Mouse (Mus musculus) midbrain, postnatal 0 days (tissue): ENCODE results near the gene Gspt1. TPM values are rescaled to one million over a fixed set of nuclear protein-coding genes. Genes with fewer than 3 reads are reported as not detected.
"Not testable (repeated sequence)": the region's sequence is repeated elsewhere in the genome, so short reads cannot be mapped to it uniquely, and the experiment has no call there.

Experiments
- ATAC-seq: fragments of 200-750 bp; cut with Nextera tagmentation; 2 replicates; pipeline ENCODE4 v1.8.0; 2017; ENCODE audit warnings: moderate number of reproducible peaks, mild to moderate bottlenecking, moderate TSS enrichment, moderate library complexity; ENCODE audit not compliant: low FRiP score
- DNase-seq: peaks from one replicate; pipeline ENCODE4 v3.0.0-alpha.2; 2015; ENCODE audit warnings: low spot score
- H3K27ac ChIP-seq: fragments of 300-500 bp; sonication (generic); 2 replicates; pipeline ENCODE4 v1.5.1; 2014; ENCODE audit warnings: low read depth, mild to moderate bottlenecking, low read length, mixed read lengths
- H3K27me3 ChIP-seq: fragments of 300-500 bp; sonication (generic); 2 replicates; pipeline ENCODE4 v1.6.1; 2014; ENCODE audit warnings: low read length, control low read depth, mixed read lengths; ENCODE audit not compliant: insufficient read depth
- H3K36me3 ChIP-seq: fragments of 300-500 bp; sonication (generic); 2 replicates; pipeline ENCODE4 v1.6.1; 2014; ENCODE audit warnings: low read length, control low read depth, mixed read lengths; ENCODE audit not compliant: insufficient read depth
- H3K4me1 ChIP-seq: fragments of 300-500 bp; sonication (generic); 2 replicates; pipeline ENCODE4 v1.6.1; 2014; ENCODE audit warnings: mild to moderate bottlenecking, control low read depth, antibody characterized with exemption, low read length, mixed read lengths; ENCODE audit not compliant: insufficient read depth
- H3K4me2 ChIP-seq: fragments of 300-500 bp; sonication (generic); 2 replicates; pipeline ENCODE4 v1.6.1; 2014; ENCODE audit warnings: low read depth, mild to moderate bottlenecking, low read length, mixed read lengths; ENCODE audit not compliant: poor library complexity, severe bottlenecking
- H3K4me3 ChIP-seq: fragments of 300-500 bp; sonication (generic); 2 replicates; pipeline ENCODE4 v1.5.1; 2014; ENCODE audit warnings: low read depth, mild to moderate bottlenecking, low read length, moderate library complexity
- H3K9ac ChIP-seq: fragments of 300-500 bp; sonication (generic); replicated peaks from 2 replicates; pipeline ENCODE4 v1.6.1; 2014; ENCODE audit warnings: mild to moderate bottlenecking, low read length, moderate library complexity, mixed read lengths; ENCODE audit not compliant: poor library complexity, severe bottlenecking
- H3K9me3 ChIP-seq: fragments of 300-500 bp; sonication (generic); 2 replicates; pipeline ENCODE4 v1.6.1; 2016; ENCODE audit warnings: low read length, control low read depth
- CTCF ChIP-seq: IDR thresholded peaks from 2 replicates; pipeline ENCODE4 v1.5.1; 2016; ENCODE audit warnings: antibody characterized with exemption, mild to moderate bottlenecking
- WGBS: fragments of 180-500 bp; shearing (Covaris S2); extraction: QIAGEN DNeasy Blood & Tissue Kit; methylation state at CpG from one replicate; pipeline ENCODE4 v1.1.7; 2014; 5-methylcytosine and 5-hydroxymethylcytosine counted together
- polyA plus RNA-seq: library from polyadenylated mRNA; unstranded; fragments of >200 nt; fragmentation: Nextera tagmentation; extraction: Ambion mirVana; gene quantifications from 2 replicates; pipeline ENCODE4 v1.2.1, GENCODE M21; 2015
- total RNA-seq: library from RNA; depleted of rRNA; stranded (reverse); fragments of >200 nt; gene quantifications from 2 replicates; pipeline ENCODE4 v1.2.3, GENCODE M21; 2014; rRNA removed

The Gspt1 gene
- total RNA-seq = 60.9 and 74.1 TPM in 2 replicates
- polyA plus RNA-seq = 36.4 and 39.0 TPM in 2 replicates

DNA sequence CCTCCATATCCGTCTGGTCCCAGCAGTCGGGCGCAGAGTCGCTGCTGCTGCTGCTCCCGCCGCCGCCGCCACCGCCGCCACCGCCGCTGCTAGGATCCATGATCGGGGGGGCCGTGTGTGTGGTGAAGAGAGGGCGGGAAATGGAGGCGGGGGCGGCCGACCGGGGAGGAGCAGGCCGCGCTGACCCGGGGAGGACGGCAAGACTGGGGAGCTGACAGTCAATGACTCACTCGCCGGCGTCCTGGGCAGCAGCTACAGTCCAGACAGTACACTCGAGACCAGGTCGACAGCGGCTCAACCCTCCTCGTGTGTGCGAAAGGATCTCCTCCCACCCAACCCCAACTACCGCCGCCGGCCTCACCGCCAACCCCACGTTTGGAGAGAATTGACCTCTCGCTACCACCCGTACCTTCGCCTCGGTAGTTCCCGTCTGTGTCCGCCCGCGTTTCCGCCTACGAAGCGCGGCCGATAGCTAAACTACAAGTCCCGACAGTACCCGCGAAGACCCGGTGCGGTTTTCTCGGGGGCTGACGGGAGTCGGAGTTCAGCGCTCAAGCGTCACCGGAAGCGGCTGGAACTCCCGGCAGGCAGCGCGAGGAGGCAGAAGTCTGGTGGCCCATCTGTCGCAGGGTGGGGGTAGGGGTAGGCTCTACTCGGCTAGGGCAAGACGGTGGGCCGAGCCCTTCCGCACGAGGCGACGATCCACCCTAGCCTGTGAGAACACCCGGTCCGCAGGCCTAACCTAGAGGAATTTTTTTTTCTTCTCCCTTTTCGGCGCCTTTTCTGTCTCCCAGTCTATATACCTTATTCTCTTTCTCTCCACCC, at the start of gene Gspt1:
Gspt1 (minus strand) TSS at position 428 of the 825 bp plus-strand sequence.
- ATAC-seq = peak; percentile 96
- H3K4me2 ChIP-seq = peak within 1 kb of the TSS; percentile 96
- H3K27me3 ChIP-seq = no peaks in the 10 kb centered on the region
- under 1% methylated on average over 67 of the region's 76 CpGs for WGBS
- peak within 1 kb of the TSS; percentile 94 for H3K4me3 ChIP-seq
- no peaks in the 10 kb centered on the region for H3K9me3 ChIP-seq
- H3K27ac ChIP-seq = peak within 1 kb of the TSS; percentile 94
- no peaks in the 10 kb centered on the region for H3K36me3 ChIP-seq
- H3K9ac ChIP-seq = peak within 1 kb of the TSS; percentile 82
- DNase-seq = peak; percentile 99
- no peak; the same call in 1 of the 2 replicates for TF ChIP-seq CTCF
- H3K4me1 ChIP-seq = no peaks in the 10 kb centered on the region

DNA sequence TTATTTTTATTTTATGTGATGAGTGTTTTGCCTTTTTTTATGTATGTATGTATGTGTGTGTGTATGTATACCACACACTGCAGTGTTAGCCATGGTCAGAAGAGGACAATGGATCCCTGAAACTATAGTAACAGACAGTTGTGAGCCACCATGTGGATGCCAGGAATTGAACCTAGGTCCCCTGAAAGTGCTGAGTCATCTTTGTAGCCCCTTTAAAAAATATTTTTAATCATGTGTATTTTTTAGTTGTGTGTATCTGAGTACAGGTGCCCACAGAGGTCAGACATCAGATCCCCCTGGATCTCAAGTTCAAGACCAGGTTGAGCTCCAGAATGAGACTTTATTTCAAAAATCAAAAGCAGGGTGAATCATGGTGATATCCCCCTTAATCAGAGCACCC, 49.6 kb upstream of the Gspt1 start:
- H3K27ac ChIP-seq = no peak overlapping the region

DNA sequence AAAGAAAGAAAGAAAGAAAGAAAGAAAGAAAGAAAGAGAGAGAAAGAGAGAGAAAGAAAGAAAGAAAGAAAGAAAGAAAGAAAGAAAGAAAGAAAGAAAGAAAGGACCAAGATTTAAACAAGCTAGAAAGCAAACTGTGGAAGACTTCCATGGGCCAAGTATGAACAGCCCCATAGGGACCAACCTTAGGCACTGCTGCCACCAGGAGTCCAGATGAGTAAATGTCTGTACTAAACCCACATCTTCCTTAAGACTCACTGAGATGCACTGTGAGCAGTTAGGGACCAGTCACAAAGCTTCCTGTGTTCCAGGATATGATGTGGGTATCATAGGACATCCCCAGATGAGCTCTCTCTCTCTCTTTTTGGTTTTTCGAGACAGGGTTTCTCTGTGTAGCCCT, 43.6 kb upstream of the Gspt1 start:
- not testable (repeated sequence) for H3K9me3 ChIP-seq, ATAC-seq, H3K4me2 ChIP-seq, H3K27ac ChIP-seq, H3K36me3 ChIP-seq, H3K4me1 ChIP-seq, H3K9ac ChIP-seq, H3K27me3 ChIP-seq, DNase-seq, H3K4me3 ChIP-seq
- peak; percentile 42 for TF ChIP-seq CTCF
- WGBS = 64% methylated on average over 1 of the region's 1 CpGs

More for the DNA sequence above, 49.6 kb upstream of the Gspt1 start:
- Histone ChIP-seq H3K4me3 (no peak overlapping the region), H3K9me3 (no peaks in the 10 kb centered on the region), H3K27me3 (no peaks in the 10 kb centered on the region), H3K36me3 (no peaks in the 10 kb centered on the region), H3K4me1 (no peaks in the 10 kb centered on the region), H3K9ac (no peak overlapping the region), H3K4me2 (no peak overlapping the region)
- no peak for ATAC-seq
- TF ChIP-seq CTCF = no peak
- DNase-seq = no peak

DNA sequence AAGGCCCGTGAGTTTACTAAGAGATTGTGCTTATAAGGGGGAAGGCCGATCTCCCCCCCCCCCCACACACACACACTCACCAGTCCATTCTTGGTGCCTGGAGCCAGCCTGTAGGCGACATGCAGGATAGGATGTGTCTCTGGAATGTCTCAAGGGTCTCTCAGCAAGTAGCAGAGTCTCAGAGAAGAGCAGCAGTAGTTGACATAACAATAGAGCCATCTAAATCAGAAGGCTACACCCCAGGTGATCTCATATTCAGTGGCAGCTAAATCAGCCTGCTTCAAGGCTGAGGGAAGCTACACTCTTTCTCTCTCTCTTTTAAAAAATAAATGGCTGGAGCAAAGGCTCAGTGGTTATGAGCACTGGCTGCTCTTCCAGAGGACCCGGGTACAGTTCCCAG, 41.5 kb upstream of the Gspt1 start:
- H3K4me2 ChIP-seq, H3K4me1 ChIP-seq, H3K4me3 ChIP-seq, H3K27me3 ChIP-seq, H3K9me3 ChIP-seq, H3K9ac ChIP-seq, H3K36me3 ChIP-seq, ATAC-seq, H3K27ac ChIP-seq, DNase-seq: not testable (repeated sequence)
- WGBS = 80% methylated on average over 4 of the region's 4 CpGs

DNA sequence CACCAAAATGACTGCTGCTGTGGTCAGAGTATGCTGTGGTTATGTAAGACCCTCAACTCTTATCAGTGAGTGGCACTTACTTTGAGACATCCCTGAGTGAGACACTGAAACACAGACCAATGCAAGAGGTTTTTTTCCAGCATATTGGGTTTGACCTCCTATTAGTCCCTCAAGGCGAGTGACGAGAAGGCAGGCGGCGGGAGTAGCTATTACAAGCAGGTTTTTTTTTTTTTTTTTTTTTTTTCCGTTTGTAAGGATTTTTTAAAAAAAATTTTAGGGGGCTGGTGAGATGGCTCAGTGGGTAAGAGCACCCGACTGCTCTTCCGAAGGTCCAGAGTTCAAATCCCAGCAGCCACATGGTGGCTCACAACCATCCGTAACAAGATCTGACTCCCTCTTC, 34.7 kb upstream of the Gspt1 start:
- H3K36me3 ChIP-seq, H3K27ac ChIP-seq, H3K4me3 ChIP-seq, H3K9me3 ChIP-seq, H3K9ac ChIP-seq, H3K4me1 ChIP-seq, H3K27me3 ChIP-seq, H3K4me2 ChIP-seq, DNase-seq, ATAC-seq: not testable (repeated sequence)
- 91% methylated on average over 7 of the region's 8 CpGs for whole genome bisulfite sequencing

DNA sequence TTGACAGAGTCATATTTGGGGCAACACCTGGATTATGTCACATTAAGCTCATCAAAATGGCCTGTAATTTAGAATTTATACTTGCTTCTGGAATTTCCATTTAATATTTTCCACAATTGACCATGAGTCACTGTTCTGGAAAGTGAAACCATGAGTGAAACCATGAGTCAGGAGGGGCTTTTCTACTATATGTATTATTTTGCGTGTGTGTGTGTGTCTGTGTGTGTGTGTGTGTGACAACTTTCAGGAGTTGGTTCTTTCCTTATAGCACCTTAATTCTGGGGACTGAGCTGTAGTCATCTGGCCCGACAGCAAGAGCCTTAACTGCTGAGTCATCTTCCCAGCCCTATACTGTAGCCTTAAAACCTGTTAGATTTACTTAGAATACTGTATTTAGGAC, 31.8 kb upstream of the Gspt1 start:
- no peaks in the 10 kb centered on the region for H3K36me3 ChIP-seq
- TF ChIP-seq CTCF = no peak
- no peaks in the 10 kb centered on the region for H3K9me3 ChIP-seq
- H3K4me2 ChIP-seq = no peak overlapping the region
- DNase-seq = no peak
- H3K27me3 ChIP-seq = no peaks in the 10 kb centered on the region
- no peak overlapping the region for H3K9ac ChIP-seq
- H3K27ac ChIP-seq = no peak overlapping the region
- no peaks in the 10 kb centered on the region for H3K4me1 ChIP-seq
- ATAC-seq = no peak
- H3K4me3 ChIP-seq = no peak overlapping the region
- 92% methylated on average over 2 of the region's 2 CpGs for WGBS
